ENCODE assay signal across 10 mouse cellular contexts in the genomic region with DNA sequence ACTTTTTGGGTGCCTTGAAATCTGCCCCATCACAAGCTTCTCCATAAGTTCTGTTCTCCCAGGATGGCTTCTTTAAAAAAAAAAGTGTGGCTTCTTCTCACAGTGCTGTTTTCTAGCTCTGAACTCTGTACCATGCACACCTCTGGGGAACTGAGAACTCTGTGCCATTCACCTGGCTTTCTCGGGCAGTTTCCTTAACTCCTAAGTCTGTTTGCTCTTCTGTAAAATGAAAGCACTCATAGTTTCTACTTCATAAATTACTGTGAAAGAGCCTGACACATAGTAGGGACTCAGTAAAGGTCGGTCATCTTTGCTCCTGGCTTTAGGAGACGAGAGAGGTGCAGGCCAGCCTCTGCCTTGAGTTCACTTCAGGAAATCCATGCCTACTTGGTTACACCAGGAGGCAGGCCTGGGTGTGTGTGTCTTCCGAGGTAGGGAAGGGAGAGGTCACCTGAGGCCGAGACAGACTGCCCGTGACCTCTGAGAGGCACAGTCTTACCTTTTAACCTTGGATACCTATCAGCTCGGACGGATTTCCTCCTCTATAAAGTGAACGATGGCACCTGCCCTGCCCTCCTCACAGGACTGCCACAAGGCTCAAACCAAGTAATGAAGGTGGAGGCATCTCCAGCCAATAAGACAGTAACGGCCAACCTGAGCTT. TPM values are rescaled to one million over a fixed set of nuclear protein-coding genes. Genes with fewer than 3 reads are reported as not detected.
DNase-seq lines count a peak whose midpoint lies in the region; ATAC-seq and TF ChIP-seq lines count a peak whose summit lies in the region.
"Had no signal": no experiment of that assay in that cellular context is flagged by ENCODE, and none has a peak within 500 bp of the region (broad histone marks: within the 10 kb centered on the region; RNA-seq: fewer than 3 reads in every experiment).

No protein-coding gene starts in this region.

- intact Hi-C loops in heart, postnatal 25 days (cut with DNase I), result no loop called here

- no peak for DNase-seq in heart, postnatal 25 days (ENCODE audit: low spot score)
- DNase-seq in lung, adult 2 months, result no peak
- no peak for DNase-seq in urinary bladder, postnatal 10 days (ENCODE audit: low spot score)

- peak overlapping the region; percentile 82 for H3K27ac ChIP-seq in heart, embryonic 13.5 days (replicated peaks)
- no peak overlapping the region for H3K27ac ChIP-seq in lung, embryonic 15.5 days
- H3K27ac ChIP-seq in kidney, embryonic 14.5 days (ENCODE audit: low read depth, low read length), result peak overlapping the region; percentile 30; the same call in 1 of the 2 replicates
- peak overlapping the region; percentile 24; the same call in 1 of the 2 replicates for H3K27ac ChIP-seq in stomach, embryonic 15.5 days
- H3K27ac ChIP-seq: neural tube, embryonic 15.5 days had no signal

- H3K4me1 ChIP-seq in heart, embryonic 13.5 days, result peaks cover 87% of the 10 kb centered on the region
- peaks cover 14% of the 10 kb centered on the region for H3K4me1 ChIP-seq in lung, embryonic 15.5 days
- peaks cover 4% of the 10 kb centered on the region; the same call in 1 of the 2 replicates for H3K4me1 ChIP-seq in lung, adult 2 months (ENCODE audit: control insufficient read depth, insufficient read depth, low read length)
- peaks cover 20% of the 10 kb centered on the region for H3K4me1 ChIP-seq in kidney, embryonic 14.5 days (ENCODE audit: control insufficient read depth, insufficient read depth, low read length)
- H3K4me1 ChIP-seq in stomach, embryonic 15.5 days, result peaks cover 25% of the 10 kb centered on the region

- no peak for ATAC-seq in heart, embryonic 13.5 days (ENCODE audit: extremely low read depth, insufficient number of reproducible peaks, low FRiP score, low TSS enrichment)
- ATAC-seq in lung, embryonic 15.5 days (ENCODE audit: borderline replicate concordance, extremely low read depth, low FRiP score, low TSS enrichment), result no peak
- no peak for ATAC-seq in kidney, embryonic 14.5 days (ENCODE audit: low FRiP score, low TSS enrichment)
- ATAC-seq in stomach, embryonic 15.5 days (ENCODE audit: insufficient read depth, low FRiP score, low read depth), result no peak
- ATAC-seq: inflammation-experienced regulatory T-cells, adult 6 months had no signal

- H3K9ac ChIP-seq in heart, embryonic 13.5 days, result peak overlapping the region; percentile 65
- H3K9ac ChIP-seq in lung, embryonic 15.5 days, result no peak overlapping the region
- no peak overlapping the region for H3K9ac ChIP-seq in kidney, embryonic 14.5 days (ENCODE audit: low read depth, low read length)
- no peak overlapping the region for H3K9ac ChIP-seq in stomach, embryonic 15.5 days
- H3K9ac ChIP-seq: neural tube, embryonic 15.5 days had no signal

- 71% methylated on average over 10 of the region's 10 CpGs for WGBS in heart, embryonic 13.5 days
- WGBS in lung, embryonic 15.5 days, result 74% methylated on average over 10 of the region's 10 CpGs
- 80% methylated on average over 10 of the region's 10 CpGs for WGBS in lung, adult 2 months
- 67% methylated on average over 10 of the region's 10 CpGs for WGBS in kidney, embryonic 14.5 days
- WGBS in stomach, embryonic 15.5 days, result 71% methylated on average over 10 of the region's 10 CpGs

- H3K36me3 ChIP-seq in heart, embryonic 13.5 days, result peaks cover 7% of the 10 kb centered on the region
- no peaks in the 10 kb centered on the region for H3K36me3 ChIP-seq in lung, embryonic 15.5 days
- no peaks in the 10 kb centered on the region for H3K36me3 ChIP-seq in kidney, embryonic 14.5 days (ENCODE audit: control insufficient read depth, insufficient read depth, low read length)
- H3K36me3 ChIP-seq in stomach, embryonic 15.5 days, result no peaks in the 10 kb centered on the region; the same call in 1 of the 2 replicates
- H3K36me3 ChIP-seq: neural tube, embryonic 15.5 days had no signal

- H3K27me3 ChIP-seq in heart, embryonic 13.5 days (replicated peaks), result no peaks in the 10 kb centered on the region
- H3K27me3 ChIP-seq in lung, embryonic 15.5 days, result peaks cover 11% of the 10 kb centered on the region
- H3K27me3 ChIP-seq in kidney, embryonic 14.5 days (ENCODE audit: control insufficient read depth, insufficient read depth, low read length), result no peaks in the 10 kb centered on the region
- no peaks in the 10 kb centered on the region for H3K27me3 ChIP-seq in stomach, embryonic 15.5 days (replicated peaks)

- peak overlapping the region; percentile 1; the same call in 1 of the 2 replicates for H3K4me3 ChIP-seq in heart, embryonic 13.5 days
- no peak overlapping the region for H3K4me3 ChIP-seq in lung, embryonic 15.5 days
- no peak overlapping the region for H3K4me3 ChIP-seq in lung, adult 2 months (replicated peaks; ENCODE audit: extremely low read depth, low read depth, low read length)
- no peak overlapping the region for H3K4me3 ChIP-seq in kidney, embryonic 14.5 days (ENCODE audit: low read length)
- H3K4me3 ChIP-seq in stomach, embryonic 15.5 days (replicated peaks), result no peak overlapping the region
- H3K4me3 ChIP-seq: neural tube, embryonic 15.5 days had no signal

- no peak for TF ChIP-seq CTCF in lung, adult 2 months (IDR thresholded peaks at IDR 0.05; ENCODE audit: insufficient read depth, low read length)

- TF ChIP-seq POLR2A in lung, adult 2 months (IDR thresholded peaks at IDR 0.05; ENCODE audit: borderline replicate concordance, extremely low read depth, low read depth, low read length), result no peak

- H3K4me2 ChIP-seq in heart, embryonic 13.5 days, result peak overlapping the region; percentile 49
- H3K4me2 ChIP-seq in lung, embryonic 15.5 days, result peak overlapping the region; percentile 24
- no peak overlapping the region for H3K4me2 ChIP-seq in kidney, embryonic 14.5 days (replicated peaks; ENCODE audit: low read depth, low read length)
- no peak overlapping the region for H3K4me2 ChIP-seq in stomach, embryonic 15.5 days

- no peaks in the 10 kb centered on the region for H3K9me3 ChIP-seq in heart, embryonic 13.5 days
- no peaks in the 10 kb centered on the region for H3K9me3 ChIP-seq in lung, embryonic 15.5 days
- H3K9me3 ChIP-seq in kidney, embryonic 14.5 days (ENCODE audit: control insufficient read depth, low read length), result no peaks in the 10 kb centered on the region
- H3K9me3 ChIP-seq in stomach, embryonic 15.5 days, result no peaks in the 10 kb centered on the region
- H3K9me3 ChIP-seq: neural tube, embryonic 15.5 days had no signal

RNA-seq across cellular contexts. Expression of a gene that starts 11.4 kb away (rescaled TPM):
- polyA plus RNA-seq in heart, embryonic 13.5 days (2015; fragmentation: Nextera tagmentation; extraction: Ambion mirVana), result 48.5 and 66.0 TPM in 2 replicates
- 100 to 1,000 TPM in 1 of 2 experiments, 10 to 100 TPM in 1; 77.7 to 191 TPM for total RNA-seq in heart, postnatal 25 days (2021)
- 8.3 and 10.5 TPM in 2 replicates for polyA plus RNA-seq in lung, embryonic 15.5 days (2015; fragmentation: Nextera tagmentation; extraction: Ambion mirVana)
- polyA plus RNA-seq in lung, adult 2 months (2012; rRNA removed), result 5.7 and 9.2 TPM in 2 replicates
- 25.8 and 29.4 TPM in 2 replicates for polyA plus RNA-seq in kidney, embryonic 14.5 days (2014; fragmentation: Nextera tagmentation; extraction: Ambion mirVana)
- polyA plus RNA-seq in stomach, embryonic 15.5 days (2015; fragmentation: Nextera tagmentation; extraction: Ambion mirVana), result 12.0 and 12.9 TPM in 2 replicates

RNA-seq across cellular contexts. Expression of a gene that starts 23.3 kb away (rescaled TPM):
- polyA plus RNA-seq in heart, embryonic 13.5 days (2015; fragmentation: Nextera tagmentation; extraction: Ambion mirVana), result not detected in 2 replicates
- not detected for total RNA-seq in heart, postnatal 25 days (2021)
- 0.14 and 0.28 TPM in 2 replicates for polyA plus RNA-seq in lung, embryonic 15.5 days (2015; fragmentation: Nextera tagmentation; extraction: Ambion mirVana)
- 0.25 and 0.34 TPM in 2 replicates for polyA plus RNA-seq in lung, adult 2 months (2012; rRNA removed)
- polyA plus RNA-seq in kidney, embryonic 14.5 days (2014; fragmentation: Nextera tagmentation; extraction: Ambion mirVana), result 0.14 TPM in 1 of 2 replicates, not detected in the other
- 0.18 TPM in 2 replicates for polyA plus RNA-seq in stomach, embryonic 15.5 days (2015; fragmentation: Nextera tagmentation; extraction: Ambion mirVana)
- polyA plus RNA-seq: inflammation-experienced regulatory T-cells, adult 6 months had no signal

RNA-seq across cellular contexts. Expression of a gene that starts 28.8 kb away (rescaled TPM):
- polyA plus RNA-seq in heart, embryonic 13.5 days (2015; fragmentation: Nextera tagmentation; extraction: Ambion mirVana), result 1.1 and 2.1 TPM in 2 replicates
- 10 to 100 TPM in 1 of 2 experiments, 1 to 10 TPM in 1; 9.7 to 10.9 TPM for total RNA-seq in heart, postnatal 25 days (2021)
- 6.3 and 6.5 TPM in 2 replicates for polyA plus RNA-seq in lung, embryonic 15.5 days (2015; fragmentation: Nextera tagmentation; extraction: Ambion mirVana)
- polyA plus RNA-seq in lung, adult 2 months (2012; rRNA removed), result 29.0 and 31.0 TPM in 2 replicates
- polyA plus RNA-seq in kidney, embryonic 14.5 days (2014; fragmentation: Nextera tagmentation; extraction: Ambion mirVana), result 4.6 and 5.4 TPM in 2 replicates
- polyA plus RNA-seq in stomach, embryonic 15.5 days (2015; fragmentation: Nextera tagmentation; extraction: Ambion mirVana), result 2.8 and 3.3 TPM in 2 replicates
- polyA plus RNA-seq: inflammation-experienced regulatory T-cells, adult 6 months had no signal

RNA-seq across cellular contexts. Expression of a gene that starts 35.0 kb away (rescaled TPM):
- not detected in 2 replicates for polyA plus RNA-seq in heart, embryonic 13.5 days (2015; fragmentation: Nextera tagmentation; extraction: Ambion mirVana)
- total RNA-seq in heart, postnatal 25 days (2021), result under 1 TPM in 1 of 2 experiments, not detected in 1; 0.11 TPM
- polyA plus RNA-seq in lung, embryonic 15.5 days (2015; fragmentation: Nextera tagmentation; extraction: Ambion mirVana), result 0.17 and 0.21 TPM in 2 replicates
- 0.27 TPM in 1 of 2 replicates, not detected in the other for polyA plus RNA-seq in lung, adult 2 months (2012; rRNA removed)
- 0.09 and 0.14 TPM in 2 replicates for polyA plus RNA-seq in kidney, embryonic 14.5 days (2014; fragmentation: Nextera tagmentation; extraction: Ambion mirVana)
- 0.14 and 0.18 TPM in 2 replicates for polyA plus RNA-seq in stomach, embryonic 15.5 days (2015; fragmentation: Nextera tagmentation; extraction: Ambion mirVana)
- polyA plus RNA-seq: inflammation-experienced regulatory T-cells, adult 6 months; limb, embryonic 11.5 days had no signal

RNA-seq across cellular contexts. Expression of a gene that starts 35.0 kb away (rescaled TPM):
- 38.5 and 39.3 TPM in 2 replicates for polyA plus RNA-seq in heart, embryonic 13.5 days (2015; fragmentation: Nextera tagmentation; extraction: Ambion mirVana)
- total RNA-seq in heart, postnatal 25 days (2021), result 1 to 10 TPM; 7.7 to 8.1 TPM
- 69.9 and 71.4 TPM in 2 replicates for polyA plus RNA-seq in lung, embryonic 15.5 days (2015; fragmentation: Nextera tagmentation; extraction: Ambion mirVana)
- 24.6 and 25.0 TPM in 2 replicates for polyA plus RNA-seq in lung, adult 2 months (2012; rRNA removed)
- 51.1 and 78.4 TPM in 2 replicates for polyA plus RNA-seq in kidney, embryonic 14.5 days (2014; fragmentation: Nextera tagmentation; extraction: Ambion mirVana)
- polyA plus RNA-seq in stomach, embryonic 15.5 days (2015; fragmentation: Nextera tagmentation; extraction: Ambion mirVana), result 59.9 and 60.8 TPM in 2 replicates

Comparison
In these comparisons a context has a peak if more than half of its experiments do, and no peak if none do; other contexts are left out.
1. H3K4me2 ChIP-seq: peak in heart, embryonic 13.5 days (single experiment) and lung, embryonic 15.5 days (single experiment); none in kidney, embryonic 14.5 days (single experiment) and stomach, embryonic 15.5 days (single experiment).